ENCODE assay signal across 8 mouse cellular contexts in the genomic region with DNA sequence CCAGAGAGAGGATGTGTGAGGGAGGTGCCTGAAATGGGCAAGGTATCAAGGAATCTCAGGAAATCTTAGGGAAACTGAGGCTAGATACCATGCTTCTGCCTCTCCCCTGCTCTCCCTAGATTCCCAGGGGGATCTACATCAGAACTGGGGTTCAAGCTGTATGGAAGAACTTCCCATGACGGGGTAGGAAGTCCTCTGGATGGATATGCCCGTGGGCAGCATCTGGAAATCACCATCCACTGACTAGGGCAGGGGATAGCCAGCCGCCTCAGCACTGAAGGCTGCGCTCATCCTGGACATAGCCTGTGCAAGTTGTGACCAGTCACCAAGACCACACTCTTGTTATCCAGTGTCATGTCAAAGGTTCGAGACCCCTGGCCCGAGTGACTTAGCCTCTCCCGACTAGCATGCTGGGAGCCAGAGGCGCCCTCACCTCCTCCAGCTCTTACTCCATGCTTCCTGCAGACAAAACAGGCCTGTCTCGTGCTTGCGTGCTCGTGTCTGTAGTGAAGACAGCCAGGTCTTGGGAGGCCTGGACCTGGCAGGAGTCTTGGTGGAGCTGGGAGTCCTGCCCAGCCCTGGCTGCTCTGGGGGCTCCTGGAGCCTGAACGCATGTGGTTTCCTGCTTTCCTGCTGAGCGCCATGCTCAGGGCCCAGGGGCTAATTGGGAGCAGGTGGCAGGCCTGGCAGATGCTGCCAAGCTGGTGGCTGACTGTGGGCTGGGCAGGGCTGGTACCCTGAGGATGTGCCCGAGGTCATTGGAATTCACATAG. TPM values are rescaled to one million over a fixed set of nuclear protein-coding genes. Genes with fewer than 3 reads are reported as not detected.
A peak's percentile ranks its signal among the peaks of the same experiment; 100 is the strongest.
DNase-seq lines count a peak whose midpoint lies in the region; ATAC-seq lines count a peak whose summit lies in the region.

No protein-coding gene starts in this region.

- no peak for ATAC-seq in monocyte, adult 5-6 weeks (replicated peaks; ENCODE audit: insufficient number of reproducible peaks, low FRiP score, low TSS enrichment, poor library complexity, severe bottlenecking)

- peak; percentile 90 for DNase-seq in NIH3T3 (ENCODE audit: low read depth)
- DNase-seq in cerebellum, adult 9-11 months, result peak; percentile 86
- peak; percentile 69 for DNase-seq in gastrocnemius, postnatal 25 days
- DNase-seq in kidney, postnatal 10 days, result peak; percentile 60
- peak; percentile 32 for DNase-seq in neural tube, embryonic 10.5 days (ENCODE audit: extremely low spot score, low spot score)
- DNase-seq in ovary, postnatal 10 days (ENCODE audit: low spot score), result no peak
- DNase-seq in adrenal gland, adult 18-20 months (ENCODE audit: low spot score in 2 of 2), result no peak

RNA-seq across cellular contexts. Expression of gene Mfap2, which starts 1.5 kb away (rescaled TPM):
- total RNA-seq in gastrocnemius, postnatal 25 days (2021), result 10 to 100 TPM; 11.9 to 13.3 TPM
- total RNA-seq in monocyte, adult 5-6 weeks (2017), result not detected in 3 replicates
- 1 to 10 TPM; 6.4 to 6.6 TPM for total RNA-seq in adrenal gland, adult 18-20 months (2021)

RNA-seq across cellular contexts. Expression of gene Atp13a2, which starts 25.1 kb away (rescaled TPM):
- 10 to 100 TPM; 16.4 to 18.2 TPM for total RNA-seq in gastrocnemius, postnatal 25 days (2021)
- total RNA-seq in monocyte, adult 5-6 weeks (2017), result 29.4 to 38.3 TPM (median 34.3 TPM) in 3 replicates
- 10 to 100 TPM; 30.2 to 31.0 TPM for total RNA-seq in adrenal gland, adult 18-20 months (2021)

RNA-seq across cellular contexts. Expression of gene Crocc, which starts 48.6 kb away (rescaled TPM):
- total RNA-seq in gastrocnemius, postnatal 25 days (2021), result 1 to 10 TPM; 1.8 to 2.4 TPM
- 4.8 to 12.1 TPM (median 8.5 TPM) in 3 replicates for total RNA-seq in monocyte, adult 5-6 weeks (2017)
- 1 to 10 TPM; 6.4 to 6.9 TPM for total RNA-seq in adrenal gland, adult 18-20 months (2021)

RNA-seq across cellular contexts. Expression of gene Sdhb, which starts 50.7 kb away (rescaled TPM):
- 100 to 1,000 TPM; 613 to 621 TPM for total RNA-seq in gastrocnemius, postnatal 25 days (2021)
- total RNA-seq in monocyte, adult 5-6 weeks (2017), result 122 to 131 TPM (median 125 TPM) in 3 replicates
- total RNA-seq in adrenal gland, adult 18-20 months (2021), result 100 to 1,000 TPM; 457 to 601 TPM

Comparison
In these comparisons a context has a peak if more than half of its experiments do, and no peak if none do; other contexts are left out.
1. DNase-seq: peak in NIH3T3 (single experiment), cerebellum, adult 9-11 months (single experiment), gastrocnemius, postnatal 25 days (single experiment), kidney, postnatal 10 days (single experiment) and neural tube, embryonic 10.5 days (single experiment); none in ovary, postnatal 10 days (single experiment) and adrenal gland, adult 18-20 months (0 of 2).